Mouse (Mus musculus) C2C12 (cell line): ENCODE data around the gene Trim65. TPM values are rescaled to one million over a fixed set of nuclear protein-coding genes. Genes with fewer than 3 reads are reported as not detected.

Source experiments
- H3K27me3 ChIP-seq: one replicate; pipeline ENCODE4 v1.6.1; 2011; ENCODE audit not compliant: control insufficient read depth, insufficient read depth, insufficient read length
- H3K36me3 ChIP-seq: one replicate; pipeline ENCODE4 v1.6.1; 2011; ENCODE audit not compliant: control insufficient read depth, insufficient read depth
- H3K4me3 ChIP-seq: one replicate; pipeline ENCODE4 v1.5.1; 2011; ENCODE audit warnings: mild to moderate bottlenecking, control low read depth; ENCODE audit not compliant: poor library complexity, insufficient read depth, severe bottlenecking
- H3K79me2 ChIP-seq: one replicate; pipeline ENCODE4 v1.6.1; 2011; ENCODE audit not compliant: control insufficient read depth, insufficient read depth
- H3K79me3 ChIP-seq: one replicate; pipeline ENCODE4 v1.6.1; 2011; ENCODE audit warnings: low read depth, control low read depth
- H3ac ChIP-seq: one replicate; pipeline ENCODE3; 2011; ENCODE audit warnings: low read depth; ENCODE audit not compliant: control insufficient read depth, insufficient read length
- CEBPB ChIP-seq: IDR thresholded peaks from one replicate; pipeline ENCODE4 v1.6.1; 2011; ENCODE audit warnings: low read depth, mild to moderate bottlenecking, control low read depth, moderate library complexity
- CTCF ChIP-seq: IDR thresholded peaks from one replicate; pipeline ENCODE4 v1.5.1; 2011; ENCODE audit not compliant: control insufficient read depth, insufficient read depth, insufficient read length
- FOSL1 ChIP-seq: IDR thresholded peaks from one replicate; pipeline ENCODE4 v1.8.0; 2011; ENCODE audit warnings: mild to moderate bottlenecking, low read length; ENCODE audit not compliant: poor library complexity, insufficient read depth, severe bottlenecking
- MAX ChIP-seq: IDR thresholded peaks from one replicate; pipeline ENCODE4 v1.6.1; 2011; ENCODE audit warnings: mild to moderate bottlenecking, control low read depth
- MYOD1 ChIP-seq: IDR thresholded peaks from one replicate; pipeline ENCODE4 v1.6.1; 2011; ENCODE audit warnings: low read depth; ENCODE audit not compliant: control insufficient read depth, insufficient read length
- MYOG ChIP-seq: IDR thresholded peaks from one replicate; pipeline ENCODE4 v1.6.1; 2011; ENCODE audit not compliant: control insufficient read depth, insufficient read length; ENCODE audit errors: extremely low read depth
- USF1 ChIP-seq: IDR thresholded peaks from one replicate; pipeline ENCODE4 v1.6.1; 2011; ENCODE audit warnings: low read depth, mild to moderate bottlenecking, control low read depth, moderate library complexity
- polyA plus RNA-seq: library from polyadenylated mRNA; unstranded; fragments of >200 nt; fragmentation: generic; extraction: Trizol; gene quantifications from one replicate; pipeline ENCODE4 v1.2.1, GENCODE M21; 2012; ENCODE audit warnings: missing spikeins

The Trim65 gene
- polyA plus RNA-seq, 1 experiment, result 2.7 TPM

DNA sequence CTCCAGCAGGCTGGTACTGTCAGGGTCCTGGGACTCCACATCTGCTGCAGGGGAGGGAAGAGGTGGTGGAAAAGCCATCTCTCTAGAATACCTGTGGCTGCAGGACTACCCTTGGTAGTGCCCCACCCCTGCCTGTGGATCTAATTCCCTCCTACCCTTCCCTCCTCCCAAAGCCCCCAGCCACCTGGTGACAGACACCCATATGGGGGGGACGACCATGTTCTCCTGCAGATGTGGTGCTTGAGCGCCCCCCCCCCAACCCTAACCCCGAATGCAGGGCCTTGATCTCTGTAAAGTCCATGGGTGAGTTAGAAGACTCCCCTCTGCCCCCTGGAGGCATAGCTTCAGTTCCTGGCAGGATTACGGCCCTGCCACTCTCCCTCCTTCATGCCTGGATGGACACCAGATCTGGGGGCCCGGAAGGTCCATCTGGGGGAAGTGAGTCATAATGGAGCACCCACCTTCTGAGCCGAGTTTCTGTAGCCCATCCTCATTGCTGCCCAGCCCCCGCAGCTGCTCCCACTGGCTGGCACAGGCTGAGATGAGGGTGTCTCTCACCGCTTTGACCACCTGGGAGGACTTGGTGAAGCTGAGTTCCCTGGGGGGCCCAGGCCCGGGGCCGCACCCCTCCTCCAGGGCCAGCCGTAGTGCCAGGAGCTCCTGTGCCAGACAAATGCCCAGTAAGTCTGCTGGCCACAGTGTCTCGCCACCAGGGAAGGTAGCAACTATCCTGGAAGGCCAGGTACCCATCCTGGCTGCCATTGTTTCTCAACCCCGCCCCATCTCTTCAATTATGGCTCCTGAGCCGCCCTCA, 23.8 kb downstream of the Trim65 start:
- peaks cover 25% of the 10 kb centered on the region for H3K36me3 ChIP-seq
- peaks cover 9% of the 10 kb centered on the region for H3K79me3 ChIP-seq
- TF ChIP-seq FOSL1 (no peak), MYOG (no peak), MYOD1 (no peak), MAX (no peak), CTCF (no peak)
- peaks cover 44% of the 10 kb centered on the region for H3K79me2 ChIP-seq
- no peaks in the 10 kb centered on the region for H3K27me3 ChIP-seq
- peak overlapping the region; percentile 47 for H3ac ChIP-seq
- peak overlapping the region; percentile 97 for H3K4me3 ChIP-seq

GRCm38 (mm10) chr11:116106154-116106962, 24.6 kb downstream of the Trim65 start:
- peaks cover 44% of the 10 kb centered on the region for H3K79me2 ChIP-seq
- peaks cover 25% of the 10 kb centered on the region for H3K36me3 ChIP-seq
- no peak overlapping the region for H3K4me3 ChIP-seq
- TF ChIP-seq MYOG (no peak), CEBPB (no peak), FOSL1 (no peak), USF1 (no peak), CTCF (no peak), MYOD1 (no peak), MAX (no peak)
- no peak overlapping the region for H3ac ChIP-seq
- H3K79me3 ChIP-seq, result peaks cover 9% of the 10 kb centered on the region
- no peaks in the 10 kb centered on the region for H3K27me3 ChIP-seq

- Histone ChIP-seq H3K36me3 (peaks cover 25% of the 10 kb centered on the region), H3K4me3 (no peak overlapping the region), H3ac (no peak overlapping the region), H3K27me3 (no peaks in the 10 kb centered on the region), H3K79me3 (peaks cover 9% of the 10 kb centered on the region), H3K79me2 (peaks cover 40% of the 10 kb centered on the region)
- TF ChIP-seq CEBPB (no peak), MAX (no peak), FOSL1 (no peak), MYOG (no peak), USF1 (no peak), CTCF (no peak), MYOD1 (no peak)
Observed at GRCm38 (mm10) chr11:116105065-116105464, 25.9 kb downstream of the Trim65 start.

GRCm38 (mm10) chr11:116104006-116104646, 26.8 kb downstream of the Trim65 start:
- peaks cover 25% of the 10 kb centered on the region for H3K36me3 ChIP-seq
- no peak for TF ChIP-seq CTCF
- TF ChIP-seq CEBPB, result no peak
- TF ChIP-seq MAX, result no peak
- no peak for TF ChIP-seq USF1
- no peak for TF ChIP-seq MYOG
- no peak for TF ChIP-seq MYOD1
- no peak for TF ChIP-seq FOSL1
- H3K4me3 ChIP-seq, result no peak overlapping the region
- peak overlapping the region; percentile 3 for H3ac ChIP-seq
- H3K79me3 ChIP-seq, result peaks cover 7% of the 10 kb centered on the region
- no peaks in the 10 kb centered on the region for H3K27me3 ChIP-seq
- peaks cover 31% of the 10 kb centered on the region for H3K79me2 ChIP-seq

DNA sequence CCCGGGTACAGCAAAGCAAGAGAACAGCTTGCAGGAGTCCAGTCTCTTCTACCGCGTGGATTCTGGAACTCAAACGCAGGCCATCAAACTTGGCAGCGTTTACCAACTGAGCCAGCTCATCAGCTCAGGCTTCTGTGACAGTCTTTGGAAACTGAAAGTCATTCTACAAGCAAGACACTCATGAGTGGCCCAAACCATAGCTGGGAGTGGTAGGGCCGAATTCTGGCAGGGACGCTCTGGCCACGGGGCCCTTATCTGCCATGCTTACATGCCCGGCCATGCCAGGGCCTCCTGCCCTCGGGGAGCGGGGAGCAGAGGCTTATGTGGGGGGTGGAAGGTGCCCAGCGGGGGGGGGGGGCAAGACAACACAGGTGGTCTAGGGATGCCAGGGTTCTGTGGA, 27.4 kb downstream of the Trim65 start:
- no peaks in the 10 kb centered on the region for H3K27me3 ChIP-seq
- peaks cover 25% of the 10 kb centered on the region for H3K36me3 ChIP-seq
- H3K79me2 ChIP-seq, result peaks cover 29% of the 10 kb centered on the region
- TF ChIP-seq MYOD1, result no peak
- TF ChIP-seq MYOG, result no peak
- no peak for TF ChIP-seq CEBPB
- no peak for TF ChIP-seq USF1
- TF ChIP-seq FOSL1, result no peak
- TF ChIP-seq CTCF, result no peak
- TF ChIP-seq MAX, result no peak
- H3ac ChIP-seq, result no peak overlapping the region
- H3K79me3 ChIP-seq, result peaks cover 7% of the 10 kb centered on the region
- H3K4me3 ChIP-seq, result no peak overlapping the region
